Mouse (Mus musculus): ENCODE results near the gene Sobp. TPM values are rescaled to one million over a fixed set of nuclear protein-coding genes. Genes with fewer than 3 reads are reported as not detected.

Gene Sobp
- polyA plus RNA-seq, 1 experiment from 2014 or later, result 4.5 TPM

DNA sequence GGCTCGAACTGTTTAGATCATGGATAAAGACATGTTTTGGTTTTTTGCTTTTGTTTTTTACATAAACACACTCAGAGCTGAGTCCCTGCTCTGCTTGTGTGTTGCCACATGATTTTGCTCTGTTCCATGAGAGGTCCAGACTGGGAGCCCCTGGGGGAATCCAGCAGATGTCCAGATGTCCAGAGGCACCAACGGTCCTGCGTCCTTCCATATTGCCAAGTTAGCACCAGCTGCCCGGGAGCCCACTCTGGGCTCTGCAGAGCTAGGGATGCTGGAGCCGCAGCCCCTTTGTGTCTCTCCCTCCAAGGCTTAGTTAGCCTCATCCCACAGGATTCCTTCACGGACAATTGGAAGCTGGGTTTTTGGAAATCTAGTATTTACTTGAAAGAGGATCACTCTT, 212.6 kb downstream of the Sobp start:
- no peaks in the 10 kb centered on the region for H3K9me3 ChIP-seq (ENCODE audit: control insufficient read depth, low read length)
- H3K4me3 ChIP-seq (ENCODE audit: low read depth, low read length), result no peak overlapping the region
- H3K4me1 ChIP-seq (ENCODE audit: control insufficient read depth, insufficient read depth, low read length), result peaks cover 3% of the 10 kb centered on the region; the same call in 1 of the 2 replicates
- ATAC-seq (ENCODE audit: insufficient read depth, low FRiP score, low TSS enrichment) (no peak), DNase-seq (ENCODE audit: low spot score) (no peak)
- WGBS, result 68% methylated on average over 6 of the region's 6 CpGs
- no peaks in the 10 kb centered on the region for H3K36me3 ChIP-seq (ENCODE audit: control insufficient read depth, insufficient read depth, low read length)
- H3K27ac ChIP-seq (ENCODE audit: low read depth, low read length), result no peak overlapping the region
- H3K4me2 ChIP-seq (ENCODE audit: low read depth), result no peak overlapping the region
- no peaks in the 10 kb centered on the region for H3K27me3 ChIP-seq (ENCODE audit: control insufficient read depth, insufficient read depth, low read length)
- H3K9ac ChIP-seq (ENCODE audit: low read length), result no peak overlapping the region

- peak overlapping the region; percentile 34; the same call in 1 of the 2 replicates for H3K27ac ChIP-seq (ENCODE audit: low read depth, low read length)
- H3K36me3 ChIP-seq (ENCODE audit: control insufficient read depth, insufficient read depth, low read length), result no peaks in the 10 kb centered on the region
- peak overlapping the region; percentile 32 for H3K4me2 ChIP-seq (ENCODE audit: low read depth)
- ATAC-seq (ENCODE audit: insufficient read depth, low FRiP score, low TSS enrichment) (peak; percentile 75), DNase-seq (ENCODE audit: low spot score) (no peak)
- no peak overlapping the region for H3K9ac ChIP-seq (ENCODE audit: low read length)
- 44% methylated on average over 4 of the region's 4 CpGs for WGBS
- H3K4me3 ChIP-seq (ENCODE audit: low read depth, low read length), result no peak overlapping the region
- peaks cover 3% of the 10 kb centered on the region; the same call in 1 of the 2 replicates for H3K4me1 ChIP-seq (ENCODE audit: control insufficient read depth, insufficient read depth, low read length)
- no peaks in the 10 kb centered on the region for H3K27me3 ChIP-seq (ENCODE audit: control insufficient read depth, insufficient read depth, low read length)
- no peaks in the 10 kb centered on the region for H3K9me3 ChIP-seq (ENCODE audit: control insufficient read depth, low read length)
These were observed 215.6 kb downstream of the Sobp start for GRCm38 (mm10) chr10:42958686-42959085.

GRCm38 (mm10) chr10:42957881-42958651, 216.3 kb downstream of the Sobp start:
- Histone ChIP-seq H3K27me3 (ENCODE audit: control insufficient read depth, insufficient read depth, low read length) (no peaks in the 10 kb centered on the region), H3K27ac (ENCODE audit: low read depth, low read length) (no peak overlapping the region), H3K4me2 (ENCODE audit: low read depth) (peak overlapping the region; percentile 32), H3K4me3 (ENCODE audit: low read depth, low read length) (no peak overlapping the region), H3K9me3 (ENCODE audit: control insufficient read depth, low read length) (no peaks in the 10 kb centered on the region), H3K9ac (ENCODE audit: low read length) (no peak overlapping the region), H3K36me3 (ENCODE audit: control insufficient read depth, insufficient read depth, low read length) (no peaks in the 10 kb centered on the region), H3K4me1 (ENCODE audit: control insufficient read depth, insufficient read depth, low read length) (peaks cover 3% of the 10 kb centered on the region; the same call in 1 of the 2 replicates)
- DNase-seq (ENCODE audit: low spot score), result peak; percentile 81
- ATAC-seq (ENCODE audit: insufficient read depth, low FRiP score, low TSS enrichment), result peak; percentile 88
- WGBS, result 5% methylated on average over 21 of the region's 21 CpGs

- Histone ChIP-seq H3K27me3 (ENCODE audit: control insufficient read depth, insufficient read depth, low read length) (no peaks in the 10 kb centered on the region), H3K4me3 (ENCODE audit: low read depth, low read length) (no peak overlapping the region), H3K9ac (ENCODE audit: low read length) (no peak overlapping the region), H3K36me3 (ENCODE audit: control insufficient read depth, insufficient read depth, low read length) (no peaks in the 10 kb centered on the region), H3K4me1 (ENCODE audit: control insufficient read depth, insufficient read depth, low read length) (peaks cover 13% of the 10 kb centered on the region; the same call in 1 of the 2 replicates), H3K27ac (ENCODE audit: low read depth, low read length) (no peak overlapping the region), H3K9me3 (ENCODE audit: control insufficient read depth, low read length) (no peaks in the 10 kb centered on the region), H3K4me2 (ENCODE audit: low read depth) (no peak overlapping the region)
- no peak for DNase-seq (ENCODE audit: low spot score)
- ATAC-seq (ENCODE audit: insufficient read depth, low FRiP score, low TSS enrichment), result no peak
- WGBS, result 94% methylated on average over 3 of the region's 3 CpGs
These were observed 219.1 kb downstream of the Sobp start for GRCm38 (mm10) chr10:42955205-42955604.

DNA sequence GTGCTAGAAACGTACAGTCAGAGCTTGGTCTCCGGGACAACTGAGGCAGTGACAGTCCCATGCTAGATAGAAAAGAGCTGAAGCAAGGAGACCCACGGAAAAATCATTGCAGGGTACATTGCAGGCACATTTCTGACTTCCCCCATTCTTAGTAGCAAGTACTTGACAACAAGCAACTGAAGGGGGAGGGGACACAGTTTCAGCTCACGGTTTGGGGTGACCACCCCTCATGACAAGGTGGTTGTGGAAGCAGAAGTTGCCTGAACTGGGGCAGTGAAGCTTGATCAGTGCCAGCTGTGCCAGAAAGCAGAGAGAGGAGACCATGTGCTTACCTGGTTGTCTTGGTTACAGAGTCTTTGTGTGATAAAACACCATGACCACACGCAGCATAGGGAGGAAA, 220.7 kb downstream of the Sobp start:
- Histone ChIP-seq H3K27me3 (ENCODE audit: control insufficient read depth, insufficient read depth, low read length) (no peaks in the 10 kb centered on the region), H3K9ac (ENCODE audit: low read length) (no peak overlapping the region), H3K36me3 (ENCODE audit: control insufficient read depth, insufficient read depth, low read length) (no peaks in the 10 kb centered on the region), H3K4me1 (ENCODE audit: control insufficient read depth, insufficient read depth, low read length) (peaks cover 12% of the 10 kb centered on the region; the same call in 1 of the 2 replicates), H3K4me3 (ENCODE audit: low read depth, low read length) (no peak overlapping the region), H3K9me3 (ENCODE audit: control insufficient read depth, low read length) (no peaks in the 10 kb centered on the region), H3K27ac (ENCODE audit: low read depth, low read length) (no peak overlapping the region), H3K4me2 (ENCODE audit: low read depth) (no peak overlapping the region)
- no peak for DNase-seq (ENCODE audit: low spot score)
- 78% methylated on average over 5 of the region's 5 CpGs for WGBS
- ATAC-seq (ENCODE audit: insufficient read depth, low FRiP score, low TSS enrichment), result no peak

Other genes starting within 250 kb of the Sobp start
- 1.3 and 1.9 TPM in 2 replicates for gene 9030612E09Rik, start 174 bp upstream of the Sobp start, polyA plus RNA-seq (2014; fragmentation: Nextera tagmentation; extraction: Ambion mirVana)
- gene Pdss2, start 47.0 kb upstream of the Sobp start, polyA plus RNA-seq (2014; fragmentation: Nextera tagmentation; extraction: Ambion mirVana), result 12.9 and 14.0 TPM in 2 replicates

Data from neural tube, embryonic 11.5 days (tissue).